1 mouse cellular context compared by ENCODE assay signal in the genomic region with DNA sequence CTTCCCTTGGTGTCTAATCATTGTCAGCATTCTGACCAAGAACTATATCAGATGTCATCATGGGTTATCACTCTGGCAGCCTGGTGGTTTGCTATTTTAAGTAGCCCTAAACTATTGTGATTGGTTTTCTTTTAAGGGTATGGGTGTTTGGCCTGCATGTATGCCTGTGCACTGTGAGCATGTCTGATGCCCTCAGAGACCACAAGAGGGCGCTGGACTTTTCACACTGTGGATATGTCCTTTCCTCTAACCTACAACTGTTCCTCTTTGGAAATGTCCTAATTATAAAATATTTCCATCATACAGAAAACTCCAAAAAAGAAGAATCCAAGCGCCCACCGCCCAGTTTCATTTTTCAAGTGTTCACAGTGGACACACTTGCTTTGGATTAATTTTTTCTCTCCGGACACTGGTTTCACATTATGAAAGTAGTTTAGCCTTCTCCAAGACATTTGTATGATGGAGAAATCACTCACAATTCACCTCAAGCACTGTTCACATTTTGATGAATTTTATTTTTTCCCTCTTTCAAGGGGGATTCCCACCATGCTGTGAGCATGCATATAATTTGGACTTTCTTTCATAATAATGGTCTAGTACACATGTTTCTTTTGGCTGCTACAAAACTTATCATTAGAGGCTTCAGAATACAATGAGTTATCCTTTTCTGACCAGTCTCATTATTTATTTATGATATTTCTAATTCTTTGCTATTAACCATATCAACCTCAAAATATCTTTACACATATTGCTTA.
A peak's percentile ranks its signal among the peaks of the same experiment; 100 is the strongest.
TF ChIP-seq lines count a peak whose summit lies in the region.

No protein-coding gene starts in this region.

TF ChIP-seq in CH12.LX, 34 proteins besides CTCF, POLR2A, EP300 and RAD21 (continued from another document):
- TF ChIP-seq MAX (IDR thresholded peaks at IDR 0.05; ENCODE audit: low read length) (0 out of 2 replicates have a peak, but pooled peaks have one; percentile 41), NELFE (IDR thresholded peaks at IDR 0.05; ENCODE audit: low read depth, low read length) (no peak), TCF12 (IDR thresholded peaks at IDR 0.05; ENCODE audit: low read depth, low read length) (no peak)
